Mouse (Mus musculus): Measurements from ENCODE around the gene Kcmf1. TPM values are rescaled to one million over a fixed set of nuclear protein-coding genes. Genes with fewer than 3 reads are reported as not detected.
A peak's percentile ranks its signal among the peaks of the same experiment; 100 is the strongest.

The Kcmf1 gene
- polyA plus RNA-seq, 1 experiment from 2014 or later = 49.5 TPM

DNA sequence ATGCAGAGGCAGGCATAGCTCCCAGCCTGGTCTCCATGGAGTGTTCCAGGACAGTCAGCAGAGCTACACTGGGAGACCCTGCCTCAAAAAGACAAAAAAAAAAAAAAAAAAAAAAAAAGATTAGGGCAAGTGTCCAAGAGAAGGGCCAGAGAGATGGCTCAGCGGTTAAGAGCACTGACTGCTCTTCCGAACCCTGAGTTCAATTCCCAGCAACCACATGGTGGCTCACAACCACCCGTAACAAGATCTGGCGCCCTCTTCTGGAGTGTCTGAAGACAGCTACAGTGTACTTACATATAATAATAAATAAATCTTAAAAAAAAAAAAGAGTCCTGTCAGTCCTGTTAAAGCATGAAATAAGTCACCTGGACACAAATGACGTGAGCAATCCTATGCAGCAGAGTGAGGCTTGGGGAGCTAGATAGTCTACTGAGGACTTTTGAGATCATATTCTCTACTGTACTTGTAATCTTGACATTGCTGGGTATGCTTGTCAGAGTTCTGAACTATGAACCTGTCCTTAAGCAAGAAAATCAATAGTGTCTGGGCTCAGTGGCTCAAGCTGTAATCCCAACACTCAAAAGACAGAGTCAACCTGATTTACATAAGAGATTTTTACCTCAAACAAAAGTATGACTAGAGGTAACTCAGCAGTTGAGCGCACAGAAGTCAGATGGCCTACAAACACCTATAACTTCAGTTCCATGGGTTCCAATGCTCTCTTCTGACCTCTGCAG, 2.6 kb upstream of the Kcmf1 start:
- 73% methylated on average over 6 of the region's 6 CpGs for WGBS
- DNase-seq (ENCODE audit: low spot score) (no peak), ATAC-seq (ENCODE audit: low FRiP score, low TSS enrichment) (no peak)
- Histone ChIP-seq H3K9ac (ENCODE audit: low read length) (no peak overlapping the region), H3K27me3 (ENCODE audit: control insufficient read depth, insufficient read depth, low read length) (no peaks in the 10 kb centered on the region), H3K27ac (replicated peaks) (no peak overlapping the region), H3K4me3 (ENCODE audit: low read depth, low read length) (no peak overlapping the region), H3K36me3 (ENCODE audit: control insufficient read depth, insufficient read depth, low read length) (no peaks in the 10 kb centered on the region), H3K4me1 (replicated peaks; ENCODE audit: control insufficient read depth, insufficient read depth) (0 out of 2 replicates have a peak, but pooled peaks cover 2% of the 10 kb centered on the region), H3K4me2 (replicated peaks; ENCODE audit: low read depth) (no peak overlapping the region), H3K9me3 (ENCODE audit: control insufficient read depth, low read length) (no peaks in the 10 kb centered on the region)
- TF ChIP-seq CTCF (IDR thresholded peaks at IDR 0.05; ENCODE audit: low read depth) = peak; percentile 45
- no peak for TF ChIP-seq EP300 (optimal IDR thresholded peaks at IDR 0.05)

DNA sequence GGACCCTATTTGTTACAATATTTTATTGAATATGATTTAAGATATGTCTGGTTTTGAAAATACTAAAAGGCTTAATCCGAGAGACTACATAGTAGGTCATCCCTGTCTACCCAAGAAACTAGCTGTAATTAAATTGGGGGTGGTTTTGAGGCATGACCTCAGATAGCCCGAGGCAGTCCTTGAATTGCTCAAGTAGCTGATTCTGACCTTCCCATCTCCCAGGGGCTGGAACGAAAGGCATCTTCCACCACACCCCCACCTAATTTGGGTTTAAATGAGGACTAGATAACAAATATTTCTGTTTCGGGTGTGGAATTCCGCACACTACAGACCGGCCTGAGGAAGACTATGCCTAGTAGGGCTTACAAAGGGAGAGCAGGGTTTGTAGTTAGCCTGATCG, 1.2 kb upstream of the Kcmf1 start:
- Histone ChIP-seq H3K27ac (replicated peaks) (no peak overlapping the region), H3K9ac (ENCODE audit: low read length) (no peak overlapping the region), H3K4me3 (ENCODE audit: low read depth, low read length) (no peak overlapping the region; the same call in 1 of the 2 replicates), H3K27me3 (ENCODE audit: control insufficient read depth, insufficient read depth, low read length) (no peaks in the 10 kb centered on the region), H3K9me3 (ENCODE audit: control insufficient read depth, low read length) (no peaks in the 10 kb centered on the region), H3K36me3 (ENCODE audit: control insufficient read depth, insufficient read depth, low read length) (no peaks in the 10 kb centered on the region), H3K4me2 (replicated peaks; ENCODE audit: low read depth) (peak overlapping the region; percentile 70), H3K4me1 (replicated peaks; ENCODE audit: control insufficient read depth, insufficient read depth) (0 out of 2 replicates have a peak, but pooled peaks cover 2% of the 10 kb centered on the region)
- DNase-seq (ENCODE audit: low spot score) = no peak
- WGBS = 58% methylated on average over 7 of the region's 7 CpGs
- no peak for TF ChIP-seq CTCF (IDR thresholded peaks at IDR 0.05; ENCODE audit: low read depth)
- TF ChIP-seq EP300 (optimal IDR thresholded peaks at IDR 0.05) = no peak
- no peak for ATAC-seq (ENCODE audit: low FRiP score, low TSS enrichment)

DNA sequence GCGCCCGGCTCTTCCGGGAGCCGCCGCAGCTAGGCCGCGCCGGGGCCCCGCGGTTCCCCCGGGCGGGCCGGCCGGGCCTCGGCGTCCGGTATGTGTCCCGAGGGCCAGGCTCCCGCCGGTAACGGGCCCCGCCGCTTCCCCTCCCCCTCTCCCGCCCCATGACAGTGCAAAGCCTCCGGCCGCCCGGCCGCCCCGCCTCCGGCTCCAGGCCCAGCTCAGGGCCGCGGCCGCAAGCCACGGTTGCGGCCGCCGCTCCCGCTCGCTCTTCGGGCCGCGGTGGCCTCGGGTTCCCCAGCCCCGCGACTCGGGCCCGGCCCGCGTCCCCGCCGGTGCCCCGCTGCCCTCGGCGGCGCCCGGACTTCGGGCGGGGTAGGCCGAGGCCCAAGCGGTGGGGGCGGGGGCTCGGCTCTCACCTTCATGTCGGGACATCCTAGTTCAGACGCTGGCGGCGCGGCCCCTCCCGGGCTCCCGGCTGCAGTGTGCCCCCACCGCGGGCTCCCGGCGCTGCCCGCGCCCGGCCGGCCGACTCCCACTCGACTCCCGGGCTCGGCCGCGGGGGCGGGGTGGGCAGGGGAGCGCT, 488 bp downstream of the Kcmf1 start:
- 0 out of 2 replicates have a peak, but pooled peaks cover 2% of the 10 kb centered on the region for H3K4me1 ChIP-seq (replicated peaks; ENCODE audit: control insufficient read depth, insufficient read depth)
- peak; percentile 72 for DNase-seq (ENCODE audit: low spot score)
- peak overlapping the region; percentile 97 for H3K4me3 ChIP-seq (ENCODE audit: low read depth, low read length)
- H3K36me3 ChIP-seq (ENCODE audit: control insufficient read depth, insufficient read depth, low read length) = no peaks in the 10 kb centered on the region
- H3K27me3 ChIP-seq (ENCODE audit: control insufficient read depth, insufficient read depth, low read length) = no peaks in the 10 kb centered on the region
- WGBS = under 1% methylated on average over 49 of the region's 85 CpGs
- peak overlapping the region; percentile 99 for H3K9ac ChIP-seq (ENCODE audit: low read length)
- peak; percentile 72 for ATAC-seq (ENCODE audit: low FRiP score, low TSS enrichment)
- H3K27ac ChIP-seq (replicated peaks) = peak overlapping the region; percentile 100
- no peaks in the 10 kb centered on the region for H3K9me3 ChIP-seq (ENCODE audit: control insufficient read depth, low read length)
- TF ChIP-seq EP300 (optimal IDR thresholded peaks at IDR 0.05) = no peak
- no peak for TF ChIP-seq CTCF (IDR thresholded peaks at IDR 0.05; ENCODE audit: low read depth)
- peak overlapping the region; percentile 70 for H3K4me2 ChIP-seq (replicated peaks; ENCODE audit: low read depth)

DNA sequence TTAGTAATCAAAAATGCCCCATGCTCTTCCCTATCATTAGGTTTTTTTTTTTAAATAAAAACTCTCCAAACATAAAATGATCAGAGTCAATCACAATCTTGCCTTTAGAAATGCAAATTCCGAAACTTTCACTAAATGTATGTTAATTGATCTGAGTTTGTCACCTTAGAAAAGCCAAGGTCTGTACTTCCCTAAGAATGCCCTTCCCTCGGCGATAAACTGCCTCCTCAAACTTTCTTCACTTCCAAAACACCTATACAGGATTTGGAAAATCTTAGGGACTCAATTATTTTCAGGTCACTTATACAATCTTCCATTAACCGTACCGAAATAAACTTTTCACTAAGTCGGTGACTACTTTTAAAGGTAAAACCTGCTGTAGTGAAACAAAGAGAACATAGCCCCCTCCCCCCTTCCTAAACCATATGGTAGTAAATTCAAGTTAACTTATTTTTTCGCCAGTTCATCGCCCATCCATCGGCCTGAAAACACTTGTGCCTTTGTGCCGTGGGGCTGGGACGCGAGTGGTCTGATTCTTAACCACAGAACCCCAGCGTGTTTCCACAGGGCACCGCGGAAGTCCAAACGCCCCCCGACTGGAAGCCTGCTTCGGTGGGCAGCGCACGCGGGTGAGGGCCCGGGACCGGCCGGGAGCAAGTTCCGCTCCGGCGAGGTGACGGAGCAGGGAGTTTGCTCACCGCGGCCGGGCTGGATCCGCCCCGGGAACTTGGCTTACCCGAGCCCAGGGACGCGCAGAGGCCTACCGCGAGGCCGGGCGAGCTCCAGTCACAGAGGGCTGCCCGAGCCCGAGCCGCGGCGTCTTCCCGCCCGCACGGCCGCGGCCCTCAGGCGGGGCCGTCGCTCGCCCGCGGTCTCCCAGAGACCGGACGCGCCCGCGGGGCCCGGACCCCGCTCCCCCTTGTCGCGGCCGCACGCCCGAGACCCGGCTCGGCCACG, 1.3 kb downstream of the Kcmf1 start:
- H3K27me3 ChIP-seq (ENCODE audit: control insufficient read depth, insufficient read depth, low read length) = no peaks in the 10 kb centered on the region
- peak overlapping the region; percentile 97 for H3K4me3 ChIP-seq (ENCODE audit: low read depth, low read length)
- under 1% methylated on average over 69 of the region's 71 CpGs for WGBS
- peak overlapping the region; percentile 99 for H3K9ac ChIP-seq (ENCODE audit: low read length)
- H3K27ac ChIP-seq (replicated peaks) = peak overlapping the region; percentile 100
- peak; percentile 76 for DNase-seq (ENCODE audit: low spot score)
- no peaks in the 10 kb centered on the region for H3K9me3 ChIP-seq (ENCODE audit: control insufficient read depth, low read length)
- TF ChIP-seq CTCF (IDR thresholded peaks at IDR 0.05; ENCODE audit: low read depth) (no peak), EP300 (optimal IDR thresholded peaks at IDR 0.05) (no peak)
- ATAC-seq (ENCODE audit: low FRiP score, low TSS enrichment) = peak; percentile 59
- no peaks in the 10 kb centered on the region for H3K36me3 ChIP-seq (ENCODE audit: control insufficient read depth, insufficient read depth, low read length)
- peak overlapping the region; percentile 70 for H3K4me2 ChIP-seq (replicated peaks; ENCODE audit: low read depth)
- H3K4me1 ChIP-seq (replicated peaks; ENCODE audit: control insufficient read depth, insufficient read depth) = 0 out of 2 replicates have a peak, but pooled peaks cover 2% of the 10 kb centered on the region

DNA sequence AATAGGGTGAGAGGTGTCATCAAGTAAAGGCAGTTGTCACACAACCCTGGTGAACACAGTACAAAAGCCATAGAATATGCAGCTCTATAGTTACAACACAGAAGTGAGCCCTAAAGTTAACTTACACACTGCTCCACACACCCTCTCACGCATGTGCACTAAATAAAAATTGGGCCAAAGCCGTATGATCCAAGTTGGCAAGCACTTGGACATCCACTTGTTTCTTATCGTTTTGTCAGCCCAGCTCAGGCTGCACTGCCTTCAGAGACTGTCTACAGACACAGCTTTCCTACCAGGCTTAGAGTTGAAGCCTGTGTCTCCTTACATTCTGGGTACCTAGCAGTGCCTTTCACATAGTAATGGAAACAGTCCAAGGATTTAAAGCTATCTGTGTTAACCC, 4.8 kb downstream of the Kcmf1 start:
- Histone ChIP-seq H3K4me3 (ENCODE audit: low read depth, low read length) (no peak overlapping the region), H3K4me1 (replicated peaks; ENCODE audit: control insufficient read depth, insufficient read depth) (0 out of 2 replicates have a peak, but pooled peaks cover 2% of the 10 kb centered on the region), H3K9me3 (ENCODE audit: control insufficient read depth, low read length) (no peaks in the 10 kb centered on the region), H3K4me2 (replicated peaks; ENCODE audit: low read depth) (no peak overlapping the region), H3K27me3 (ENCODE audit: control insufficient read depth, insufficient read depth, low read length) (no peaks in the 10 kb centered on the region), H3K9ac (ENCODE audit: low read length) (no peak overlapping the region), H3K36me3 (ENCODE audit: control insufficient read depth, insufficient read depth, low read length) (no peaks in the 10 kb centered on the region), H3K27ac (replicated peaks) (no peak overlapping the region; the same call in 1 of the 2 replicates)
- no peak for DNase-seq (ENCODE audit: low spot score)
- no peak for ATAC-seq (ENCODE audit: low FRiP score, low TSS enrichment)
- 40% methylated on average over 3 of the region's 3 CpGs for WGBS
- TF ChIP-seq CTCF (IDR thresholded peaks at IDR 0.05; ENCODE audit: low read depth) (no peak), EP300 (optimal IDR thresholded peaks at IDR 0.05) (no peak)

Data from stomach, postnatal 0 days (tissue).